Mouse (Mus musculus) testis, adult 2 months (tissue): ENCODE measurements around the gene Ap1g1. TPM values are rescaled to one million over a fixed set of nuclear protein-coding genes. Genes with fewer than 3 reads are reported as not detected.

Experiments used
- H3K27ac ChIP-seq: fragments of 200-500 bp; 2 replicates; pipeline ENCODE4 v1.5.1; 2012; ENCODE audit warnings: low read depth, low read length; ENCODE audit not compliant: control insufficient read depth, insufficient read depth
- H3K27me3 ChIP-seq: fragments of 200-500 bp; 2 replicates; pipeline ENCODE4 v1.6.1; 2012; ENCODE audit warnings: mild to moderate bottlenecking, low read length, moderate library complexity; ENCODE audit not compliant: control insufficient read depth, insufficient read depth
- H3K36me3 ChIP-seq: fragments of 200-500 bp; 2 replicates; pipeline ENCODE4 v1.6.1; 2012; ENCODE audit warnings: mild to moderate bottlenecking, low read length; ENCODE audit not compliant: control insufficient read depth, insufficient read depth
- H3K4me1 ChIP-seq: fragments of 200-500 bp; 2 replicates; pipeline ENCODE4 v1.6.1; 2012; ENCODE audit warnings: low read length; ENCODE audit not compliant: control insufficient read depth, insufficient read depth
- H3K4me3 ChIP-seq: fragments of 200-500 bp; 2 replicates; pipeline ENCODE4 v1.5.1; 2012; ENCODE audit warnings: low read depth, mild to moderate bottlenecking, low read length, moderate library complexity, mixed read lengths; ENCODE audit not compliant: control insufficient read depth
- CTCF ChIP-seq: fragments of 200-500 bp; IDR thresholded peaks from 2 replicates; pipeline ENCODE4 v1.5.1; 2012; ENCODE audit warnings: low read depth, mild to moderate bottlenecking, inconsistent platforms, low read length, moderate library complexity; ENCODE audit not compliant: control insufficient read depth, insufficient read depth, insufficient replicate concordance
- POLR2A ChIP-seq: fragments of 200-500 bp; IDR thresholded peaks from 2 replicates; pipeline ENCODE4 v1.6.1; 2012; ENCODE audit warnings: low read depth, mild to moderate bottlenecking, inconsistent platforms, low read length, moderate library complexity; ENCODE audit not compliant: control insufficient read depth
- polyA plus RNA-seq: library from polyadenylated mRNA; depleted of rRNA; stranded (reverse); fragments of >200 nt; gene quantifications from 2 replicates; pipeline ENCODE4 v1.2.3, GENCODE M21; 2012

Ap1g1 gene
- polyA plus RNA-seq, 1 experiment: 19.3 TPM

DNA sequence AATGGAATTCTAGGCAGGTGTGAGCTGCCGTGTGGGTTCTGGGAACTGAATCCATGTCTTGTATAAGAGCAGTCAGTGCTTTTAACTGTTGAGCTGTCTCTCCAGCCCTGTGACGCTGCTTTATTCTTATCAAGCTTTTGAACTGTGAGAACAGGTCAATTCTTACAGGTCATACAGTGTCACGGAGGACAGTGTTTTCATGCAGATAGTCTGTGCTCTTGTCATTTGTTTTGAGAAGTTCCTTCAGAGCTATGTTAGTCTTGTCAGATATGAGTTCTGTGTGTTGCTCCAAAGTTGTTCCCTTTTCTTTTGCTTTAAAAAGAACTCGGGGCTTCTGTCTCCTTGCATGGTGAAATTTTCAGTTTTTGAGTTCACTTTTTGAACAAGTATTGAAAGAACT is 2.2 kb downstream of the Ap1g1 start:
- Histone ChIP-seq H3K27ac (no peak overlapping the region), H3K36me3 (no peaks in the 10 kb centered on the region), H3K4me3 (no peak overlapping the region), H3K27me3 (no peaks in the 10 kb centered on the region), H3K4me1 (peaks cover 4% of the 10 kb centered on the region)
- TF ChIP-seq POLR2A (no peak), CTCF (no peak)

DNA sequence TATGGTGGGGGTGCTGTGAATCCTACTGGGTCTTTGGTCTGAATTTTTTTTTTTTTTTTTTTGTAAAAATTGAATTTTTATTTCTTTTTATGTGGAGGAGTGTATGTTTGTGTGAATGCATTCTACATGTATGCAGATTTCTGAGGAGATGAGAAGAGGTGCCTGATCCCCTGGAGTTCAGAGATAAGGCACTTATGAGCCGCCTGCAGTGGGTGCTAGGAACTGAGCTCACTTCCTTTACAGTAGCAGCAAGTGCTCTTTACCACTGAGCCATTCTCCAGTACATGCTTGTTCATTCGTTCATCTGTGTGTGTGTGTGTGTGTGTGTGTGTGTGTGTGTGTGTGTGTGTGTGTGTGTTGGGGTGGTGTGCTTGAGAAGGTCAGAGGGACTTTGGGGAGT is 12.6 kb downstream of the Ap1g1 start:
- H3K27me3 ChIP-seq: no peaks in the 10 kb centered on the region
- no peak for TF ChIP-seq POLR2A
- no peak for TF ChIP-seq CTCF
- no peak overlapping the region for H3K4me3 ChIP-seq
- no peaks in the 10 kb centered on the region for H3K36me3 ChIP-seq
- H3K4me1 ChIP-seq: no peaks in the 10 kb centered on the region
- H3K27ac ChIP-seq: no peak overlapping the region

DNA sequence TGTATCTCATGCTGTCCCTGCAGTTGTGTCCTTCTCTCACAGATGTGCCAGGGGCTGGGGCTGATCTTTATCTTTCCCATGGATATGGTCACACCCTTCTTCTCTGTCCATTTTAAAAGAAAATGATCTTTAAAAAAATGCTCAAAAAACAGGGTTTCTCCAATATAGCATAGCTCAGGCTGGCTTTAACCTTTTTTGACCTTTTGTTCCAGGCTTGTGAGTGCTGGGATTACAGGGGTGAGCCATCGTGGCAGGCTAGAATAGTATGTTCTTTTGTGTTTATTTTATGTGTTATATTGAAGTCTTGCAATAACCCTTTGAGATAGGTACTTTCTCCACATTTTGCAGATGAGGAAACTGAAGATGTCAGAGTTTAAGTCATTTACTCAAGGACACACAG is 16.8 kb downstream of the Ap1g1 start:
- Histone ChIP-seq H3K27me3 (no peaks in the 10 kb centered on the region), H3K36me3 (no peaks in the 10 kb centered on the region), H3K4me3 (no peak overlapping the region), H3K27ac (no peak overlapping the region), H3K4me1 (no peaks in the 10 kb centered on the region)
- TF ChIP-seq CTCF (no peak), POLR2A (no peak)

DNA sequence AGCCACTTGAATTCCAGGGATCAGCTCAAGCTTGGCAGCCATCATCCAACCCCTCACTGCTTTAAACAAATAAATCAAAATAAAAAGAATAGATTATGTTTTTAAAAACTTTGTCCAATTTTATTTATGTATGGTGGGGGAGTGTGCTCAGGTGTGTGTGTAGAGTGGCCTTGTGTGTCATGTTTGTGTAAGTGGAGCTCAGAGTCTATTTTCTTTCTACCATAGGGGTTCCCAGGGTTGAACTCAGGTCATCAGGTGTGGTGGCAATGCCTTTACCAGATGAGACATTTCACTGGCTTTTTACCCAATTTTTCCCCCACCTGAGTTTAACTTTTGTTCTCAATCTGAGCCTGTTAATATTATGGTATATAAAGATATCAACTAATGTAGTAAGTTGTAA is 20.4 kb downstream of the Ap1g1 start:
- Histone ChIP-seq H3K36me3 (no peaks in the 10 kb centered on the region), H3K27me3 (no peaks in the 10 kb centered on the region), H3K4me1 (no peaks in the 10 kb centered on the region), H3K27ac (no peak overlapping the region), H3K4me3 (no peak overlapping the region)
- TF ChIP-seq CTCF (no peak), POLR2A (no peak)

DNA sequence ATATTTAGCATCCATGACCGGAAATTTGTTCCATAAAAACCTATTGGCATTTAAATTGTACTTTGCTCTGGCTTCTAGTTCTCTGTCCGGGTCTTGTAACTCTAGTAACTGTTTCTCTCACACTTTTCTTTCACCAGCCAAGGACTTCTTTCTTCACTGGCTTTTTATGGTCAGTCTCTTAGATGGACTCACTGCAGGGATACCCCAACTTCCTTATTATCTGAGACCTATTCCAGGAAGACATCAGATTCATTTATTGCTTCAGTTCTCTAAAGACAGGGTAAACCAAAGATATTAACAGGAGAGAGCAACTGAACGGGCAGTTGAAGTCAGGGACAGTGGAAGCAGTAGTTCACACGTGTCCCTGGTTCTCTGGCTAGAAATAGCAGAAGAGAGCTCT is 20.9 kb downstream of the Ap1g1 start:
- no peak for TF ChIP-seq POLR2A
- TF ChIP-seq CTCF: no peak
- Histone ChIP-seq H3K27ac (no peak overlapping the region), H3K27me3 (no peaks in the 10 kb centered on the region), H3K4me3 (no peak overlapping the region), H3K36me3 (no peaks in the 10 kb centered on the region), H3K4me1 (no peaks in the 10 kb centered on the region)

DNA sequence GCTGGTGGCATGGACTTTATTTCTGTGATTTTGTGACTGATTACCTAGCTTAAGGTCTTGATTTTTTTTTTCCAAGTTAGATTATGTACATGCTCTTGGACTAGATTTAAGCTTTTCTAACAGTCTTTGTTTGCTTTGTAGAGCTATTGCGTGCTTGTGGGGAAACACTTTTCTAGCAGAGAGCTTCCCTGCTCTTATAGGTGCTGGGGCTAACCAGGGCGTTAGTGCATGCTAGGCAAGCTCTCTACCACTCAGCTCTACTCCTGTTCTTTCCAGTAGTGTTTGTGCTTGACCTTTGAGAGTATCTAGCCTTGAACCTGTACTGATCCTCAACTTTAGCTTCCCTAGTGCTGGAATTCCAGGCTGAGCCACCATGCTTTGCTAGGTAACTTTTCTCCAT is 22.0 kb downstream of the Ap1g1 start:
- Histone ChIP-seq H3K4me3 (no peak overlapping the region), H3K4me1 (no peaks in the 10 kb centered on the region), H3K27ac (no peak overlapping the region; the same call in 1 of the 2 replicates), H3K36me3 (no peaks in the 10 kb centered on the region), H3K27me3 (no peaks in the 10 kb centered on the region)
- TF ChIP-seq POLR2A (no peak), CTCF (no peak)

DNA sequence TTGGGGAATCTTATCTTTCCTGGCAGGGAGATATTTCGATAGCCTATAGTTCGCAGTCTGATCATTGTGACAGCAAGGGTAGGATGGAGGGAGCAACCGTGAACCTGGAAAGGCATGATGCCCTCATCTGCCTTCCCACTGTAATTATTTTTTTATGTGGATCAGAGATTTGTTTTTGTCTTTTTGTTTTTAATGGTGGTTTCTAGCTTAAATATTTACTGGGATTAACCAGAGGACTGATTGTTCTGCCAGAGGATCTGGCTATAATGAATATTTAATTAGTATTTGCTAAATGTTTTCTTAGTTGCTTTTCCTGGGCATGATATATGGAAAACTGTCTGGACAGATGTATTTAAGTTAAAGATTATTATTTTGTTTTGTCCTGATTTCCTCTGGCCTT is 24.9 kb downstream of the Ap1g1 start:
- Histone ChIP-seq H3K27me3 (no peaks in the 10 kb centered on the region), H3K27ac (no peak overlapping the region), H3K4me1 (no peaks in the 10 kb centered on the region), H3K36me3 (no peaks in the 10 kb centered on the region), H3K4me3 (no peak overlapping the region)
- TF ChIP-seq CTCF (no peak), POLR2A (no peak)

DNA sequence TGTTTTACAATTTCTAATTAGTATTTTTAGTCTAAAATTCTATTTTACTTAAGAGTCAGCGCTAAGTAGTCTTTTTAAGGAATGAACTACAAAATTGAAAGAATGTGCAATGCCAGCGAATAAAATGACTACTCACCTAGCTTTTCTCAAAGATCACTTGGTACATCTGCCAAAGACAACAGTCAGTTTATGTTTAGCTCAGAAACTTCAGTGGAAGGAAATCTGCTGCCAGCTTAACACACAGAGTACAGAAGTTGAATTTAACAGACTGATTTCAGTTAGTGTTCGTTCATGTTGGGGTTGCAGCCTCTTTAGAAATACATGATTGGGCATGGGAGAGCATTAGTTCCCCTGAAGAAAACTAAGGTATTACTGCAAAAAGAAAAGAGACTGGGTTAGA is 25.4 kb downstream of the Ap1g1 start:
- no peaks in the 10 kb centered on the region for H3K36me3 ChIP-seq
- TF ChIP-seq CTCF: no peak
- TF ChIP-seq POLR2A: no peak

More for the DNA sequence above, 25.4 kb downstream of the Ap1g1 start:
- Histone ChIP-seq H3K4me3 (no peak overlapping the region), H3K27ac (no peak overlapping the region), H3K4me1 (no peaks in the 10 kb centered on the region), H3K27me3 (no peaks in the 10 kb centered on the region)
